Mouse (Mus musculus) gastrocnemius, adult 8-10 months (tissue): ENCODE results near the gene Rplp0. TPM values are rescaled to one million over a fixed set of nuclear protein-coding genes. Genes with fewer than 3 reads are reported as not detected.

Experiments used
- DNase-seq, 2 experiments: peaks; one replicate each; pipeline ENCODE4 v3.0.0; 2022; ENCODE audit warnings: low spot score in 2 of 2
- microRNA-seq: library from miRNA; unstranded; fragments of <30 nt; microRNA quantifications from one replicate; pipeline ENCODE4 v1.2.0, GENCODE M21; 2022
- total RNA-seq, 4 experiments: library from RNA; stranded (reverse); gene quantifications; 2 replicates each; pipeline ENCODE4 v1.2.4; 2022

The Rplp0 gene
- total RNA-seq, 4 experiments from 2014 or later: 566 to 724 (median 629) TPM

- DNase-seq: no peak
Observed at GRCm38 (mm10) chr5:115580229-115581001, 21.1 kb downstream of the Rplp0 start.

GRCm38 (mm10) chr5:115581662-115582061 is 22.4 kb downstream of the Rplp0 start:
- DNase-seq: no peak

- no peak for DNase-seq
Observed at GRCm38 (mm10) chr5:115585616-115586015, 26.3 kb downstream of the Rplp0 start.

- DNase-seq: no peak
Observed at GRCm38 (mm10) chr5:115586166-115586565, 26.9 kb downstream of the Rplp0 start.

- DNase-seq: no peak
Observed at GRCm38 (mm10) chr5:115586780-115587179, 27.5 kb downstream of the Rplp0 start.

- no peak for DNase-seq
Observed at GRCm38 (mm10) chr5:115591028-115591427, 31.8 kb downstream of the Rplp0 start.

GRCm38 (mm10) chr5:115591506-115591905 is 32.2 kb downstream of the Rplp0 start:
- DNase-seq: no peak

- no peak for DNase-seq
Observed at GRCm38 (mm10) chr5:115603561-115603960, 44.3 kb downstream of the Rplp0 start.

- no peak for DNase-seq
Observed at GRCm38 (mm10) chr5:115611566-115611965, 52.3 kb downstream of the Rplp0 start.

Small RNAs within 50 kb of the gene (microRNA-seq; reads per million reads assigned to microRNA genes)
- gene Mir7029: not detected

Other genes with a start within 250 kb of the Rplp0 start
- gene Srsf9, start 232.3 kb upstream of the Rplp0 start, total RNA-seq: 10 to 100 TPM in 3 of 4 experiments, 1 to 10 TPM in 1; 8.6 to 13.1 (median 11.5) TPM
- gene Gatc, start 218.3 kb upstream of the Rplp0 start, total RNA-seq: 10 to 100 TPM; 22.8 to 25.6 (median 24.4) TPM
- 10 to 100 TPM; 18.9 to 23.7 (median 20.1) TPM for gene Triap1, start 218.2 kb upstream of the Rplp0 start, total RNA-seq
- 10 to 100 TPM; 35.3 to 49.8 (median 42.5) TPM for gene Cox6a1, start 210.5 kb upstream of the Rplp0 start, total RNA-seq
- gene Msi1, start 129.9 kb upstream of the Rplp0 start, total RNA-seq: under 1 TPM in 2 of 4 experiments, not detected in 2; 0.19 to 0.27 TPM
- not detected for gene Pla2g1b, start 93.2 kb upstream of the Rplp0 start, total RNA-seq
- gene Sirt4, start 74.7 kb upstream of the Rplp0 start, total RNA-seq: 10 to 100 TPM in 1 of 4 experiments, 1 to 10 TPM in 3; 7.2 to 13.5 (median 9.4) TPM
- gene Pxn, start 52.8 kb upstream of the Rplp0 start, total RNA-seq: 10 to 100 TPM; 76.0 to 89.9 (median 78.1) TPM
- gene Gcn1l1, start 5.8 kb downstream of the Rplp0 start, total RNA-seq: 10 to 100 TPM; 28.1 to 31.2 (median 30.6) TPM
- gene Rab35, start 72.4 kb downstream of the Rplp0 start, total RNA-seq: 10 to 100 TPM; 42.1 to 49.6 (median 44.0) TPM
- 1 to 10 TPM; 1.7 to 3.6 (median 2.4) TPM for gene Bicdl1, start 172.2 kb downstream of the Rplp0 start, total RNA-seq